Mouse (Mus musculus): ENCODE results near the gene Igfbp1.
"Not testable (repeated sequence)": the region's sequence is repeated elsewhere in the genome, so short reads cannot be mapped to it uniquely, and the experiment has no call there.

Gene Igfbp1

DNA sequence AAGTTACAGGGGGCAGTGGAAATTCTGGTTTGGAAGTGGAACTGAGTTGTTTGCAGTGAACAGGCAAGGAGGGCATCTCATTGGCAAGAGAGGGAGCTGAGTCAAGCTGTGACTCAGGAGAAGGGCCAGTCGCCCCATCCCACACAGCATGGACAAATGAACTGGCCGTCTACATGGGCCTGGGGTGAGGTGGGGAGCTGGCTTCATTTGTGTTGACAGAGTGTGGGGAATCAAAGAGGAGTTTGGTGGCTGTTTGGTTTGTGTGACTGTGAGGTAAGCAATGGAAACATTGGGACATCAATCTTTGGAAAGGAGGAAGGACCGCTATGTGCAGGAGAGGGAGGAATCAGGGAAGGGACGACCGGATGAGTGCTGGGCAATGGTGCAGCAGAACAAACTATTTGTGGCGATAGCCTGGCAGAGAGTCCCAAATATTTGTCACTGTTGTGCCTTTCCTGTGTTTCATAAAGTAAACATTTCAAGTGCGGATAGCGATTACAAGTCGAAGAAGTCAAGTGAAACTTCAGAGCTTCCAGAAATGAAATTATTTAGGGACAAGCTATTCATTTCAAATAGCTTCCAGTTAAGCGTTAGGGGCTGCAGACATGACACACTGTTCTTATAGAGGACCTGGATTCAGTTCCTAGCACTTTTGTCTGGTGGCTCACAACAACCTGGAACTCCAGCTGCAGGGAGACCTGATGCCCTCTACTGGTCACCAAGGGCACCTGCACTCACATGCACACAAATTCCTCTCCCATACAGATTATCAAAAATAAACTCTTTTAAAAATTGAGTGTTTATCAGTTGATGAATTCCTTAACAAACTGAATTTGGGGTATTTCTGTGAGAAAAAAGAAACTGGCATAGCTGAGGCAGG lies 2.9 kb upstream of the Igfbp1 start:
- DNase-seq (ENCODE audit: low spot score), result no peak

DNA sequence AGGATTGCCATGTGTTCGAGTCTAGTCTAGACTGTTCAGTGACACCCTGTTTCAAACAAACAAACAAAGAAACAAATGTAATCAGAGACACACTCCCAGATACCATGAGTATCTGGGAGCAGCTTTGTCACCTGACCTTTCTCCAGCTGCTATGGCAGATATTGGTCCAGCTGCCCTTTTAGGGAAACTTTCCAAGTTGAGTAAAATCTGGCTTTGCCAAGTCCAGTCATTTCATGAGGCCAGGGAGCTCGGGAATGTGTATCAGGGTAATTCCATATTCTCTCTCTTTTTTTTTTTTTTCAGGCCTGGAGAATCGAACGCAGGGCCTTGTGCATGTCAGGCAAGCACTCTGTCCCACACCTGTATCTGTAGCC lies 2.3 kb upstream of the Igfbp1 start:
- DNase-seq (ENCODE audit: low spot score), result no peak

DNA sequence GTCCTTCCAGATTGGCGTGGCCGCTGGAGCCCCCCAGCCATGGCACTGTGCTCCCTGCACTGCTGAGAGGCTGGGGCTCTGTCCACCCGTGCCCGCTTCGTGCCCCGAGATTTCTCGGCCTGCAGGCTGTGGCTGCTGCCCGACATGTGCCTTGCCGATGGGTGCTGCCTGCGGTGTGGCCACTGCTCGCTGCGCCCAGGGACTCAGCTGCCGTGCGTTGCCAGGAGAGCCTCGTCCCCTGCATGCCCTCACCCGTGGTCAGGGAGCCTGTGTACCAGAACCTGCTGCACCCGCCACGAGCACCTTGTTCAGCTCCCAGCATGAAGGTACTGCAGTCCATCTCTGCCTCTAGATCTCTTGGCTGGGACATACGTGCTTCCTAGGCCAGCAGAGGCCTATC lies 424 bp downstream of the Igfbp1 start:
- no peak for DNase-seq (ENCODE audit: low spot score)

DNA sequence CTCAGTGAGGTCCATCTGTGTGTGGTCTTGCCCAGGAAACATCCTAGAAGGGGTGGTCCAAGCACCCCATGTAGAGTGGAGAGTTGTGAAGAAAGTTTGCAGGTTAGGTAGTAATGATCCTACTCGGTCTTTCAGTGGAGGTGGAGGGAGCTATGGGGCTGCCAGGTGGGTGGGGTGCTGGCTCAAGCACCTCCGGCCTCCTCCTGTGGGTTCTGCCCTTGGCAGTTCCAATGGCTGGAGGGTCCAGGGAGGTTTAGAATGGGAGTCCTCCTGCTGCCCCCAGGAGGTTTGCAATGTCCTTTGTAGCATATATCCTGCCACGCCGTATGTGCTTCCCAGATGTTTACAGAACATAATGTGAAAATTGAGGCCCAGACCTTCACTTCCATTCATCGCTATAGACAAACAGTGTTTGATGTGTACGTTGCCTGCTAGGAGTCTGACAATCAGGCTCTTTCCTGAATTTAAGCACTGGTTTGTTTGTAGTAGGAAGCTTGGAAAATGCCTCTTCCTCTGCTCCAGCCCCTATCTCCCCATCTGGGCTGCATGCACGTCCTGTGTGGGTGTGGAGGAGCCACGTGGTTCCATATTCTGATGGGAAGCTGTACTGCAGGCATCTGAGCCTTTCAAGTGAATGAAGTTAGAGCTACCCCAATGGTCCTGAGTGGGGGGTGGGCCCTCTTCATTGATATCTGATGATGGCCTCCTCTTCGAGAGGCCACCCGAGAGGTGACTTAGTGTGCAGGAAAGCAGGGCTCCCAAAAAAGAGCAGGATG lies 1.1 kb downstream of the Igfbp1 start:
- no peak for DNase-seq (ENCODE audit: low spot score)

DNA sequence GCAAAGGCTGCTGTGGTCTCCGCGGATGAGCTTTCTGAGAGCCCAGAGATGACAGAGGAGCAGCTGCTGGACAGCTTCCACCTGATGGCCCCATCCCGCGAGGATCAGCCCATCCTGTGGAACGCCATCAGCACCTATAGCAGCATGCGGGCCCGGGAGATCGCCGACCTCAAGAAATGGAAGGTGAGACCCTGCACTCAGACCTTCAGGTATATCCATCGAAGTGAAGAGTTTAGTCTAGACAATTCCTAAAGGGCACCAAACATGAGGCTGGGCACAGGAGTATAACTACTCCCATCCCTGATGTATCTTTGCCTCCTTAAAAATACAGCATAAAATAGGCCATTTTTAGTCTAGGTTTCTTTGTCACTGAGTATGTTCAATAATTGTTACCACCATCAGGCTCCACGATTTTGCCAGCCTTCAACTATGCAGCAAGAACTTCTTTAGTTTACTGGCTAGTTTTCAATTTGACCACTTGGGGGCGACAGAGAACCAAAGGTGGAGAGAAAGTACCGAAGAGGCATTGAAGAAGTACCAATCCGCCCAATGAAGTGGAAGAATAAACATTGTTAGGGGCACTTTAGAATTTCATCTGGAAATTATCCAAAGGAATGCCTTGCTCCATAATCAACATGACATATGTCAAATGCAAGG lies 2.3 kb downstream of the Igfbp1 start:
- peak; percentile 46 for DNase-seq (ENCODE audit: low spot score)

DNA sequence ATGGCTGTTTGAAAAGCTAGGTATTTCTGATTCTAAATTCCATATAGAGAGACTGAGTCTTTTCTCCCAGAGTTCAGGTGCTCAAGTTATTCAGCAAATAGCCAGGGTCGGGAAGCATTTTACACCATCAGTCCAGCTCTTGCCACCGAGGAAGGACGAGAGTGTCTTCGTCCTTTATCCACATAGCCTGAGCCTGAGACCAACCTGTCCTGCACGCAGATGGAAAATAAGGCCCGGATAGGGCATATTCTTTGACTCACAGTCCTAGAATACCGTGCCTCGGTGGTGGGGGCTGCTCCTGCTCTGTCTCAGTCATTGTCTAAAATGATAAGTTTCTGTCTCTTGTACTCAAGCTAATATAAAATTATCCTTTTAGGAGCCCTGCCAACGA lies 2.8 kb downstream of the Igfbp1 start:
- no peak for DNase-seq (ENCODE audit: low spot score)

DNA sequence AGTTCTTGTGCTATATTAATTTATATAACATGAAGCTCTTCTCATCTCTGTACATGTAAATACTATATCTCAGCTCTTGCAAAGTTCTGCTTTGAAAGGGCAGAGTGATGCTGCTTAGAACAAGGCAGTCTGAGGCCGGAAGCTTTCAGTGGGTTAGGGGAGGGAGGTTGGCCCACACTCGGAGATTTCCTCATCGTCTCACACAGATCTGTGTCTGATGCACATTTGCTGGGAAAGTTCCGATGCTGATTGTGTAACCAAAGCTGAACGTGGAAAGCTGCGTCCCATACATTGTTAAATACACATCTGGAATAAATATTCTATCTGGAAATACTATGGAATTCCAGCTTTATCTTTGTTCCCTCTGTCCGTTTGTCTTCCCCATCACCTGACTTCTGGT lies 4.6 kb downstream of the Igfbp1 start:
- no peak for DNase-seq (ENCODE audit: low spot score)

DNA sequence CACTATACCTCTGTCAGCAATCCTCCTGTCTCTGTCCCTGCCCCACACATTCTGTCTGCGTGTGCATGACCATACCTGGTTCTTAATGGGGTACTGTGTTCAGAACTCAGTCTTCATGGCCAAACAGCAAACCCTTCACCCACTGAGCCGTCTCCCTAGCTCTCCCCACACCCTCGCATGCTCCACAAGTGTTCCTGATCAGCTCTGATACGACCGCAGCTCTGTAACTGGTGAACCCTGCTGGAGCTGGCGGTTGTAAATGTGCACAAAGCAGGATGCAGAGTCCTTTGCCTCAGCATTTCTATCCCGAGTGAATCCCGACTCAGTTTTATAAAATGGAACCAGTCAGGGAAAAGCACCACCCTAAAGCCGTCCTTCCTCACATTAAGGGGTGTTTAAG lies 6.3 kb downstream of the Igfbp1 start:
- no peak for DNase-seq (ENCODE audit: low spot score)

DNA sequence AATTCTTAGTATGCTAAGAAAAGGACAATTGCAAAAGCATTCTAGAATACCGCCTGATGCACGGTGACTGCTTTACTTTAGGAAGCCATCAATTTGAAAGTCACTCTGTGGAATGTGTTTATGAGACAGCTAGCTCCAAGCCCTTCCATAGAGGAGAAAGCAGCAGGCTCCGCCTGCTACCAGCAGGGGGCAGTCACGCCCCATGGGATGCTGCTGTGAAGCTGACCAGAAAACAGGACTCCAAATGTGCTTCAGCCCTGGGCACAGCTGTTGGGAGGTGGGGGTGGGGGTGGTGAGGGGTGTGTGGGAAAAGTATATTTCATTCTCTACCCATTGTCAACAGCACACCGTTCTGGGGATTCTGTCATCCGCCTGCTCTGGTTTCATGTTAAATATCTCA lies 12.8 kb downstream of the Igfbp1 start:
- DNase-seq (ENCODE audit: low spot score), result no peak

DNA sequence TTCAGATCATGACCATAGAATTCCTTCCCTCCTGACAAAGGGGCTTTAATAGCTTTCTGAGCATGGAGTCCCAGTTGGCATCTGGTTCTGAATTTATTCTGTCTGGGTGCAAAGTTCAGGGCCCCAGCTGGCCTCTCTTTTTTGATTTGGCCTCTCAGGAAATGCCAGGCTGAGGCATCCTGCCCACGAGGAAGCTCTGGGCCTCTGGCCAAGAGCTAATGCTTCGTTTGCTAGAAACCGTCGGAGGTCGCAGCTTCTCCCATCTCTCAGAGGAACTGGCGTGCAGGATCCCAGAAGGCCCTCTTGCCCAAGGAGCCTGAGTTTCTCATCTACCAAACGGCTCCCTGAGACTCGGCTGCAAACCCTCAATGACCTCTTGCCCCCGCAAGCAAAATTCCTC lies 13.6 kb downstream of the Igfbp1 start:
- no peak for DNase-seq (ENCODE audit: low spot score)

DNA sequence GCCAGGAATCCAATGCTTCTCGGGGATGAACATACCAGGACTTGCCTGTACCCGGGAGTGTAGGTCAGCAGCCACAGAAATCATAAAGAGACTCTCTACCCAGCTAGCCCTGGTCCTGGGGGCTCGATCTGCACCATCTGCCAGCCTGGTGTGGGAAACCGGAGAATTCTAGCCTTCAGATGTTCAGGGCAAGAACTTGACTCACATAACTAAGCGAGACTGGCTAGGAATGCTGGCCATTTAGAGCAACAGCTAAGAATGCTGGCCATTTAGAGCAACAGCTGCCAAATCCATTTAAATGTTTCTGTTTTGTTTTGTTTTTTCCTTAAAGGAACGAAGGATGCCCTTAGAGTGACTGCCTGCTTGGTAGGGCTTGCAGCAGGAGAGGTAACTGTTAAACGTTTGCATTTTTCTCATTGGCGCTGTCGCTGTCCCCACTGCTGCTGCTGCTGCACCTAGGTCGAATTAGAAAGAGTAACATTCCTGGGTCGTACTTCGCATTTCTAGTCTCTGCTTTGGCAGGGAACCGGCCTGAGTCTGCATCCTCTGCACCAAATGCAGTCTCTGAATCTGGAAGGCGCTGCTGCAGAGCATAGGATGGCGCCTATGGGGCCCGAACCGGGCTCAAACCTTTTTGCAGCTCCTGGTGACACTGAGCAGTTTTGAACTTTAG lies 14.7 kb downstream of the Igfbp1 start:
- no peak for DNase-seq (ENCODE audit: low spot score)

DNA sequence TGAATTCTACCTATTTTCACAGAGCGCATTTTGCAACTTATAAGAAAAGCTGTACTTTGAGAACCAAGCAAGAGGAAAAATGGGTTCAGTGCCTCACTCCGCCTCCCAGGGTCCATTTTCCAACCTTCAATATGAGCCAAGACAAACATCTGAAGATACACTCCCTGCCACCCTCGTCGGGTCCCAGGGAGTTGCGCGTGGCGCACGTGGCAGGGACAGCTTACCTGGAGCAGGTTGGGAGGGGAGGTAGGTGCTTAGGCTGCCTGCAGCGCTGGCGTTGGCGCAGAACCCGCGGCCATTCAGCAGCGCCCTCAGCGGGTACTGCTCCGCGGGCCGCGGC lies 15.5 kb downstream of the Igfbp1 start:
- DNase-seq (ENCODE audit: low spot score), result no peak

DNA sequence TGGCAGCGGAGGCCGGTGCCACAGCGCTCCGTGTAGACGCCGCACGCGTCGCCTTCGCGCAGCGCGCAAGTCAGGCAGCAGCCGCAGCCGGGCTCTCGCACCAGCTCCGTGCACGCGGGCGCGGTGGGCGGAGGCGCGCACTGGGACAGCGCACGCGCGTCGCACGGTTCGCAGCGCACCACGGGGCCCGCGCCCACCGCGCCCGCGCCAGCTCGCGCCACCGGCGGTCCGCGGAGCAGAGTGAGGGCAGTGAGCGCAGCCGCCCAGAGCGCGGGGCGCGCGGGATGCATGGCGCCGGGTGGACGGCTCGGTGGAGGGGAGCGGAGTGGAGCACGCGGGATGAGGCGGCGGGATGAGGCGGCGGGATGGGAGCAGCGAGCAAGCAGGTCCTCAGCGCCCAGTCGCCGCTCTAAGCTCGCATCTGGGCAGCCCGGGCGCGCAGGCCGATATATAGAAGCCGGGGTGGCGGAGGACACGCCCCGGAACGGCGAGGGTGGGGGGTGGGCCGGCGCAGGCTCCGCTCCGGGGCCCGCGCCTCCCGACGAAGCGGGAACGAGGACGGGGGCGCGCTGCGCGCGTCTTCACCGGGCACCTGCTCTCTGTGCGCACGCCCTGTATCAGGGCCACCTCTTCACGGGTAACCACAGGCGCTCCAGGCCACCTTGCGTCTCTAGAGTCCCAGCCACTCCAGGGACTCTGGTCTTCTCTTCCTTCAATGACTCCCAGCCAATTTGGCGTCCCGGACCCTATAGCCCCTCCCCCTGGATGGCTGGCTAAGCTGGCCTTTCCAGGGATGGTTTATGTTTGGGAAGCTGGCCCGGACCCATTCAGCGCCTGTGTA lies 16.1 kb downstream of the Igfbp1 start, which contains the start of gene Igfbp3:
Igfbp3 (minus strand) TSS at position 423 of the 841 bp plus-strand sequence.
- no peak for DNase-seq (ENCODE audit: low spot score)

DNA sequence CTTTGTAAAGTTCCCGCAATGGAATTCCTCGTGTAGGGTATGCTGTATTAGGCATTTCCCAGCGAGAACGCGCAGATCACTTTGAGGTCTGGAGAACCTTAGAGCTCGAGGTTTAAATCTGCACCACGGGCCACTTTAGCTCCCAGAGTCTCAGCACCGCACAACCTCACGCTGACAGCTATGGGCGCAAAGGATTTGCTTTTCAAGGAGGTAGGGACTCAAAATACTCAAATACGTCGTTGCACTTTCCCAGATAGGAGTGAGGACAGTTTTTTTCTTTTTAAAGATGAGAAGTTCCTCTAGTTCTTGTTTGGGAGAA lies 16.7 kb downstream of the Igfbp1 start:
- DNase-seq (ENCODE audit: low spot score), result no peak

DNA sequence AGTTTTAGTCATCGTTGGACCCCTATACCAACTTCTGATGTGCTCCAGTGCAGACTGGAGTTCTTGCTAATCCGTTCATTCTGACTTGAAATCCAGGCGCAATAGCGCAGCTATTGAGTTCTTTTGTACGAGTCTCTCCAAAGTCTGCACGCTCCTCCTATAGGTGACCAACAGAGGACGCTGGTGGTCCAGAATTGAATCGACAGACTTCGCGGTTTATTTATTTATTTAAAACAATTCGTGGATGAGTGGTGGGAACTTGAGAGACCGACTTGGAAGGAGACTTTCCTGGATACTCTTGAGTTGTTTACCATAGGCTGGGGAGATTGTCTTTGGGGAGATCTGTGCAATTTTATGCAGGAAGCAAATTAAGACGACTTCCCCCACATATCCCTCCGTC lies 17.2 kb downstream of the Igfbp1 start:
- DNase-seq (ENCODE audit: low spot score), result no peak

DNA sequence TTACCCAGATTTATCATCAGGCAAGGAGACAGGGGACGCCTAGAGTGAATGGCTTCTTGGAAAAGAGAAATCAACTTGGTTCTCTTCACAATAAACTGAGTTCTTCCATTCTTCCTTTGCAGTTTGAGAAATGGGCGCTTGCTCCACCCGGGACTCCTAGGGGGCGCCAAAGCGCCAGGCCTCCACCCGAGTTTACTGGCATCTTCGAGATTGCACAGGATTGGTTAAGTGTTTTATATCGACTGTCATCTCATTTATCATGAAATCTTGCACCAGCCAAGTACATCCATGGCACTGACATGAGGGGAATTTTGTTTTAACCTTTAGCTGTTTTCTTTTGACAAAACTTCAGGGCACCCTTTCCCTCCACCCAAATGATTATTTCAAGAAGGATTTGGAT lies 18.1 kb downstream of the Igfbp1 start:
- no peak for DNase-seq (ENCODE audit: low spot score)

DNA sequence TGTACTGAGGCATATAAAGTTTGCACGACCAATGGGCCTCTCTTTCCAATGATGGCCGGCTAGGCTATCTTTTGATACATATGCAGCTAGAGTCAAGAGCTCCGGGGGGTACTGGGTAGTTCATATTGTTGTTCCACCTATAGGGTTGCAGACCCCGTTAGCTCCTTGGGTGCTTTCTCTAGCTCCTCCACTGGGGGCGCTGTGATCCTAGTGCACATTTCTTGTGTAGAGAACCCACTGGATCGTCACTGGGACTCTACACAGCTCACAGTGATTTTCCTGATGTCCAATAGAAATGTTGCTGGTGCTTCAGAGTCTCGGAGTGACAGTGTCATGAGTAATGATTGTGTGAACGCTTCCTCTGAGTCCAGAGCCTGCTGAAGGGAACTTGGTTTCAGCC lies 24.2 kb downstream of the Igfbp1 start:
- DNase-seq (ENCODE audit: low spot score), result not testable (repeated sequence)

DNA sequence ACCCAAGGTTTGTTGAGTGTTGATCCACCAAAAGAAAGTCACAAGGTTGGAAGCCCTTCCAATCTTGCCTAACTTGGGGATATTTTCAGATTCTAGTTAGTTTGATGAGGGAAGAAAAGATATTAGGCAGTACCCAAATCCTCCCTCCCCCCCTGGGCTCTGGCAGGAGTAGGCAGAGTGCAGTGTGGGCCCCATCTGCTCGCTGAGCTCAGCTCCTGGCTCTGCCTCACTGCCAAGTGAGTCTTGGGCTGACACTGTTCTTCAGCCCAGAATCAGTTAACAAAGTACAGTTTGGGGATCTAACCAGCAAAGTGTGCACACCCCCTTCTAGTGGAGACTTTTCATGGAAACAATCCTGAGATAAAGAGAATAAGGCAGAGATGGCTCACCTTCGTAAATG lies 28.6 kb downstream of the Igfbp1 start:
- DNase-seq (ENCODE audit: low spot score), result no peak

DNA sequence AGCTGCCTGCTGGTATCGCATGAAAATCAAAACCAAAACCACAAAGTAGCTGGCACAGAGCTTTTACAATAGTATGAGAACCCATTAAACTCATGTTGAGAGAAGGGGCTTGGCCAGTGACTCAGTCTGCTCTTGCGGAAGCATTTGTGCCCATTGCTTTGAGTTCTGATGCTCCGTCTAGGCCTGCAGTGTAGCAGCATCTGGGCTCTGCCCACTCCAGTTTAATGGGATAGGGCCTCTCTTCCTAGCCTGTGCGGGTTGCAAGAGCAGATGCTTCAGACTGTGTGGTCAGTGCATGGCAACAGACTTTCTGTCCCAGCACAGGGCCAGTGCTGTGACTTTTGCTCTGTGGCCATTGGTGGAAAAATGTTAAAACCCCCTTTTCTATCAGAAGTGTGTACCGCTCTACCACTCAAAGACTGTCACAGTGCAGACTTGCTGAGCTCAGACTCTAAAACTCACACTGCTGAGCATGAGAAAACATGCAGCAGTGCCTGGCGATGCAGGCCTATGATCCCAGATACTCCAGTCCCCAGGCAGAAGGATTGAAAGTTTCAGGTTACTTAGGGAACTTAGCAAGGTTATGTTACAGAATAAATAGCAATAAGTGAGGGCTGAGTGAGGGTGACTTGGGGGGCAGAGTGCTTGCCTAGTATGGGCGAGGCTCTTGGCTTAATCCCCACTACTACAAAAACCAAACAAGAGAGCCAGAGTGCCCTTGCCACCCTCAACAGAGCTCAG lies 29.4 kb downstream of the Igfbp1 start:
- DNase-seq (ENCODE audit: low spot score), result no peak

DNA sequence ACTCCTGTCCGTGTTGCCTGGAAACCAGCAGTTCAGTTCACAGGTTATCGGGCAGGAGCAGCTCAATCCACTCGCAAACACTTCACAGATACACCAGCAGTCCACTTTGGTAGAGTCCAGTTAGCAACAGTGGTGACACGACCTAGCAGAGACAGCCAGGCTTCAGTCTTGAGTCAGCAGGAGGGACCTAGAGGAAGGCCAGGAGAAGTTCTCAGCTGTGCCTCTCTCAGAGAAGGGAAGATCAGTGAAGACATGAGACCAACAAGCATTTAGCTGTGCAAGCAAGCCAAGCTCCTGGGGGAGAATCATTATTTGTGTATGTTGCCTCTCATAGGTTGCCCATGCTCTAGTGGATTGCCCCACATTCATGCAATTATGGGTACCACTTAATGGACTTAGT lies 30.5 kb downstream of the Igfbp1 start:
- no peak for DNase-seq (ENCODE audit: low spot score)

DNA sequence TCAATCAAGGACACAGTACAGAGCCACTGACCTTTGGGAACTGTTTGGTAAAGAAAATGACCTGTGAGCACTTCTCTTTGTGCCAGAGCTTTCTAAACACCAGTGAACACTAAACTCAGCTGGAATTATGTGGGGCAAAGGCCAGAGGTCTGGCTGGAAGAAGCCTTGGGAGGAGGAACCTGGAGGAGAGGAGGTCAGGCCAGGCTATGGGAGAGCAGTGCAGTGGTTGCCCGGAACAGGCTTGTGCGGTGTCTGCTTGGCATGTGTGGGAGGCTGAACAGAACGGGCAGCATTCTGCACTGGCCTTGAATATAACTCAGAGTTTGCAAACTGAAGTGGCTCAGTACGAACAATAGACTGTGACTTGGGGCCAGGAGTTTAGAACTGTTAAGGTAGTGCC lies 32.4 kb downstream of the Igfbp1 start:
- DNase-seq (ENCODE audit: low spot score), result no peak
